Mouse (Mus musculus): ENCODE data around the gene Clmp.

Clmp gene

GRCm38 (mm10) chr9:40724978-40725377, 39.2 kb downstream of the Clmp start:
- in situ Hi-C loops (cut with MboI; ENCODE audit: low pct_unique_long_range_greater_than_20kb in 1 of 2, low sequenced_read_pairs in 2 of 2, unreplicated experiment in 1 of 2): no loop called here

GRCm38 (mm10) chr9:40727140-40727823, 41.5 kb downstream of the Clmp start:
- in situ Hi-C loops (cut with MboI; ENCODE audit: low pct_unique_long_range_greater_than_20kb in 1 of 2, low sequenced_read_pairs in 2 of 2, unreplicated experiment in 1 of 2): no loop called here

DNA sequence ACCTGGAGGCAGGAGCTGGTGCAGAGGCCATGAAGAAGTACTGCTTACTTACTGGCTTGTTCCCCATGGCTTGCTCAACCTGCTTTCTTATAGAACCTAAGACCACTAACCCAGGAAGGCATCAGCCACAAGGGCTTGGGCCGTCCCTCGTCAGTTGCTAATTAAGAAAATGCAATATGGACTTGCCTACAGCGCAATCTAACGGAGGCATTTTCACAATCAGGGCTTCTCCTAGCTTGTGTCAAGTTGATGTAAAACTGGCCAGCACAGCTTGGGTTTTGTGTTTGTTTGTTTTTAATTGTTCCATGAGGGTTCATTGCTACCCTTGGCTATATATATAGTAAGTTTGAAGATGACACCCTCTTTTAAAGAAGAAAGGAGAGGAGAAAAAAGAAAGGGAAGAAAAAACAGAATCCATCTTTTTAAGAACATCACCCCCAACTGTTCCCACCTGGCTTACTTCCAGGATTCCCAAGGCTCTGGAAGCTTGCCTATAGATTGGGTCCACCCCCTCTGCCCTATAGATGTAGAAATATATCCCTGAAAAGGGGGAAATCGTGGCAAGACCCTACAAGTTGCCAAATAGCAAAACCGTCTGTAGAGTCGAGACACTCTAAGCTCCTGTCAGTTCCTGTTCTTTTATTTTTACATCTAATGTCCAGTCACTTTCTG, 42.2 kb downstream of the Clmp start:
- in situ Hi-C loops (cut with MboI; ENCODE audit: low pct_unique_long_range_greater_than_20kb in 1 of 2, low sequenced_read_pairs in 2 of 2, unreplicated experiment in 1 of 2): no loop called here

DNA sequence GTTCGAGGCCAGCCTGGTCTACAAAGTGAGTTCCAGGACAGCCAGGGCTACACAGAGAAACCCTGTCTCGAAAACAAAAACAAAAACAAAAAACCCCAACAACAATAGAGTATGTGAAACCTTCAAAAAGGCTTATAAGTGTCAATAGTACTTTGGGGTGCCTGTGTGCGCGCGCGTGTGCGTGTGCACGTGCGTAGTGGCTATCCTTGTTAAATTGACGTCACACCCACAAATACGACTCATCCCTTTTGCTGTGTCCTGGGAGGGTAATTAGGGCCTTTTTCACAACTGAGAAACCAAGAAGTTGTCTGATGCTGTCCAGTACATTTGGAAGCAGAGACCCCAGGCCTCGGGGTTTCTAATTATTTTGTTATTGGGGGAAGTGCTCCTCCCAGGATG, 44.5 kb downstream of the Clmp start:
- in situ Hi-C loops (cut with MboI; ENCODE audit: low pct_unique_long_range_greater_than_20kb in 1 of 2, low sequenced_read_pairs in 2 of 2, unreplicated experiment in 1 of 2): no loop called here

GRCm38 (mm10) chr9:40730701-40731590, 45.2 kb downstream of the Clmp start:
- in situ Hi-C loops (cut with MboI; ENCODE audit: low pct_unique_long_range_greater_than_20kb in 1 of 2, low sequenced_read_pairs in 2 of 2, unreplicated experiment in 1 of 2): no loop called here

DNA sequence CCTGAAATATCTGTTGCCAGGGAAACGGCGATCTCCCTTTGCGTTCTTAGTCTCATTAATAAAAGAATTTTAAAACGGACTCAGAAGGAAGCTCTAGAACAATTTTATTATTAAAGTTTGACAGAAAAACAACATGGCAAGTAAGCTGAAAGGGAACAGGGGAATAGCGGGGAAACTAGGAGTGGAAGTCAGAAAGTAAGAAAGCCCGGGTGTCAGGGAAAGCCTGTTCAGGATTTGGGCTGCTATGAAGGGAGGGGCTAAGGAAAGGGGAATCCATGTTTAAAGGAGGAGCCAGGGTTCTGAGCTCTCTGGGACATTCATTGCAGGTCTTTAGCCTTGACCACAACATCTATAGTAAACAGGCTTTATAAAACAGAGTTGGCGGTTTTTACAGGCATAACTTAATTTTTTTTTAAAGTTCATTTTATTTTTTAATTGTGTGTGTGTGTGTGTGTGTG, 45.9 kb downstream of the Clmp start:
- in situ Hi-C loops (cut with MboI; ENCODE audit: low pct_unique_long_range_greater_than_20kb in 1 of 2, low sequenced_read_pairs in 2 of 2, unreplicated experiment in 1 of 2): no loop called here

DNA sequence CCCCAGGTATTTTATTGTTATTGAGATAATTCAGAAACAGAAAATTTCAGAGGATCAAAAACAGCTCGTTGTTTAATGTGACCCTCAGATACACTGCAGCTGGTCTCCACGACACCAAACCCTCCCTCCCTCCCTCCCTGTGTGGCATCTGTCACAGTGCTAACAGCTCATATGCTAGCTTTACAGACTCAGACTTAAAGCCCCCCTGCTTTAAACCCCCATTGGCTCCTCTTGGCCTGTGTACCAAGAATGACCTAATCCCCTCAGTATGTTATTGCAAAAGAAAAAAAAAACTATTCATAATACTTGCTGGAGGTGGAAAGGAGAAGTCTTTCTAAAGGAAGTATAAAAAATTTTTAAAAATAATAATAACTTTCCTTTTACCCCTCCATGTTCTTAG, 46.5 kb downstream of the Clmp start:
- in situ Hi-C loops (cut with MboI; ENCODE audit: low pct_unique_long_range_greater_than_20kb in 1 of 2, low sequenced_read_pairs in 2 of 2, unreplicated experiment in 1 of 2): no loop called here

- in situ Hi-C loops (cut with MboI; ENCODE audit: low pct_unique_long_range_greater_than_20kb in 1 of 2, low sequenced_read_pairs in 2 of 2, unreplicated experiment in 1 of 2): no loop called here
These were observed 51.4 kb downstream of the Clmp start for GRCm38 (mm10) chr9:40737117-40737516.

DNA sequence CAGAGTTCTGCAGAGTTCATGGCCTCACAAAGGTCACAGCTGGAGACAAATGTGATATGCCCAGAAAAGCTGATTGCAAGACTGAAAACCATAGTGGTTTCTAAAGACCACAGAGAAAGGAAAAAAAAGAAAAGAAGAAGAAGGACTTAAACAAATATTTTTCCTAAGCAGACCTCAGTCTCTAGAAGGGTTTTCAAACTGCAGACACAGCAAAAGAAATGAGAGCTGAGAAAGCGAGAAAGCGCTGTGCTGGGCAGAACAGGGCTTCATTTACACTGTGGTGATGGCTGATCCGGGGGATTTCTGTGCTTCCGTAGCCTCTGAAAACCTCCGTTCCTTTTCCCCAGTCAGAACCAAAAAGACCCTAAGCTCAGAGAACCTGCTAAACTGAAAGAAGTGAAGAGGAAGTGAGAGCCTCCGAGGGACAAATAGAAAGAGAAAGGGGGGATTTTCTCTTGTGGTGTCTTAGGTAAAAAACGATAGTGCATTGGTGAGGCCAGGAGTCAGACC, 57.8 kb downstream of the Clmp start:
- in situ Hi-C loops (cut with MboI; ENCODE audit: low pct_unique_long_range_greater_than_20kb in 1 of 2, low sequenced_read_pairs in 2 of 2, unreplicated experiment in 1 of 2): no loop called here

GRCm38 (mm10) chr9:40744233-40744632, 58.5 kb downstream of the Clmp start:
- in situ Hi-C loops (cut with MboI; ENCODE audit: low pct_unique_long_range_greater_than_20kb in 1 of 2, low sequenced_read_pairs in 2 of 2, unreplicated experiment in 1 of 2): no loop called here

DNA sequence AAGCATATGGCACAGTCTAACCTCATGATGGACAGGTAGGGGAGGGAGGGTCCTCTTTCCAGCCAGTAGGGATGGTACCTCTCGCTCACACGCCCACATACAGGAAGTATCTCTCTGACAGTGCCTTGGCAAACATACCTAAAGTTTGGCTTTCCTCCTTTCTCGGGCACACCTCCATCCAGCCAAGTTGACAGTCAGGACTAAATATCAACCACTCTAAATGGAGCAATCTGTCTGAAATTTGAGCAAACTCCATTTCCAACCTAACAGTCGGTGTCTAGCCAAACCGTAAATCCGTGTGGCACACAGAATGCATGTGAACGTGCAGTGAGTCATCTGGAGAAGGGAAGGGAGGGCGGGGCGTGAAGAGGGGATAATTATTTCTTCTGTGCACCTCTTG, 61.0 kb downstream of the Clmp start:
- in situ Hi-C loops (cut with MboI; ENCODE audit: low pct_unique_long_range_greater_than_20kb in 1 of 2, low sequenced_read_pairs in 2 of 2, unreplicated experiment in 1 of 2): no loop called here

DNA sequence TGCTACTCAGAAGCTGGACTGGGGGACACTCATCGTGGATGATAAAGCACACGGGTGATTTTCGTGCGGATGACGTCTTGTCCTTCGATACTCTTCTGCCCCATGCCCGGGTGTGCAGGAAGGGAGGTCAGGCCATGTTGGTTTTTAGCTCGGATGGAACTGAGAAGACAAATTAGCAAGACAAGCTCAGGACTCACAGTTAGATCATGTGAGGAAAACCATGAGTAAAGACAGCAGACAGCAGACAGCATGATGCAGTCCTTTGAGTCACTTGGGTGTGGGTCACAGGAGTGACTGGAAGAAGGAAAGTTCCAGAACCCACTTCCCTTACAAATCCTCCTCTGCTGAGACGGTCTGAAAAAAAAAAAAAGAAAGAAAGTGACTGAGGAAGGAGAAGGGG, 61.5 kb downstream of the Clmp start:
- in situ Hi-C loops (cut with MboI; ENCODE audit: low pct_unique_long_range_greater_than_20kb in 1 of 2, low sequenced_read_pairs in 2 of 2, unreplicated experiment in 1 of 2): no loop called here

DNA sequence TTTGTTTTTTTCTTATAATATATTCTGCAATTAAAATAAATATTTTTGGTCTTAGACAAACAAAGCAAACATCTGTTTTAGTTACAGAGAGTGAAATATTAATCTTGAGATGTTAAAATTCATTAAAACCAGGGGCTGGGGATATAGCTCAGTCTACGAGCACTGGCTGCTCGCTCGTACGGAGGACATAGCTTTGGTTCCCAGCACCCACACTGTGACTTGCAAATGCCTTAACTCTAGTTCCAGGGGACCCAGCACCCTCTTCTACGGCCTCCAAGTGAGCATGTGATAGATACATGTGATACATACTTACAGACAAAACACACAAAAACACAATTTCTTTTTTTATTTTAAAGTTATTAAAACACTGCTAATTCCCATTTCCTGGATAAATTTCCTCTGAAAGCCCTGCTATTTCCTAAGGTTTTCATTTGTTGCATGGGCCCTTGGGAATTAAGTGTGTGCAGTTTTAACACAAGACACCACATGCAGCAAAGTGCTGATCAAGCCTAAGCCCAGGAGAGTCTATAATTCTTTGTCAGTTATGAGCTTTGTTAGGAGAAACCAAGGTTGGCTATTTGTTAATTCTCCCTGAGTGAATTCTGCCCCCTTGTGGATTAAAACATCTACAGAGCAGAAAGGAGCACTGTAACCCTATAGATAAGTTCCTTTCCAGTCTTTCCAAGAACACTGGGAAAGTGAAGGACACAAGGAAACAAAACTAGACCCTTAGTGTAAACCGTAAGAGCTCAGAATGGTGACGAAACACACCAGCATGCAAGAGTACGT, 64.3 kb downstream of the Clmp start:
- in situ Hi-C loops (cut with MboI; ENCODE audit: low pct_unique_long_range_greater_than_20kb in 1 of 2, low sequenced_read_pairs in 2 of 2, unreplicated experiment in 1 of 2): loop anchor here (5.0 to 25.0 kb wide), 2 partner anchors 123 to 338 kb away; no protein-coding TSS in a partner anchor

DNA sequence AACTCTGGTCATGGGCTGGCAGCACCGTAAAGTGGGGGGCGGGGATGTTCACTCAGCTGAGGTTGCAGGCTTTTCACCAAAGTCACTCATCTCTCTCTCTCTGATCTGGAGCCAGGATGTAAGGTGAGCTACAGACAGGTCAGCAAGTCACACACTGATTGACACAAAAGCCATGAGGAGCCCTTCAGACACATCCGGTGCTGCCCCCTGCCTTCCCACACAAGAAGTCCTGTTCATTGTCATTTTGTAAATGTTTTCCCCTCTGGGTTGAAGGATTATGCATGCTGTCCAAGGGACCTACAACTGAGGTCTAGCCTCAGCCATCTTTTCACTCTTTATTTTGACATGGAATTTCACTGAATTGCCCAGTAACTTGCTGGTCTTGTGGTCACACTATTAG, 66.0 kb downstream of the Clmp start:
- in situ Hi-C loops (cut with MboI; ENCODE audit: low pct_unique_long_range_greater_than_20kb in 1 of 2, low sequenced_read_pairs in 2 of 2, unreplicated experiment in 1 of 2): loop anchor here (5.0 to 25.0 kb wide), 2 partner anchors 124 to 339 kb away; no protein-coding TSS in a partner anchor

DNA sequence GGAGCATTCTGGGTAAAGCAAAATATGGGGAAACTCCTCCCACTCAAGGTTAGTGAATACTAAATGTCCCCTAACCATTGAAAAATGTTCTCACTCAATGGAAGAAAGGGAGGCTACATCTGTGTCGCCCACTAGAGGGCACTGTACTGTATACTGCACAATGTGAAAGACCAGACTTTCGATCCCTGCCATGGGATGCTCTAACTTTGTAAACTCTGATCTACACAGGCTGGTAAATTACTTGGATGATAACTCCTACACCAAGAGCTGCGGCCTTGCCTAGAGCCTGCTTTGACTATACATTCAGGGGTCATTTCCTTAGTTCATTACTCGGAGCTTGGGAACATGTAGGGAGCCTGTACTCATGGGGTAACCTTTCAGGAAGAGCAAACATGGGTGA, 70.6 kb downstream of the Clmp start:
- in situ Hi-C loops (cut with MboI; ENCODE audit: low pct_unique_long_range_greater_than_20kb in 1 of 2, low sequenced_read_pairs in 2 of 2, unreplicated experiment in 1 of 2): loop anchor here in 1 of 2 experiments (25.0 kb wide), 1 partner anchor 344 kb away; no protein-coding TSS in a partner anchor

DNA sequence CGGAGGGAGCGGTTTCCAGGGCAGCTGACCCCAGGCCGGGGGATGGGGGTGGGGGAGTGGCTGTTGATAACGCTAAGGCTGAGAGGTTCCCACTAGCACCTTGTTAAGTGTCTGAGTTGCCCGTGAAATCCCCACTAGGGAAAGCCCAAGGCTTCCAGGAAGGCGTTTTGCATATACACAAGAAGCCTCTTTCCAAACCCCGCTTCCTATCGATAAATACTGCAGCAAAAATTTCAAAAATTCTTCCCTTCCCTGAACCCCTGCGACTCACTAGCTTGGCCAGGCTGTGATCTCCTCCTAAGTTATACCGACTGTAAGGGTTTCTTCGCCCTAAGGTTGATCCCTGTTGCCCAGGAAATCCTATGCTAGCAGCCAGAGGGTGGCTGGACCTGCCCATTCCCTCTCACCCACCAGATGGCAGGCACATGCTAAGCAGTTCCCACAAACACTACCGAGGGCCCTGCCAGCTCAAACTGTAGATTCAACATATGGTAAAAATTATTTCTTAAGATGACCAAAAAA, 71.4 kb downstream of the Clmp start:
- in situ Hi-C loops (cut with MboI; ENCODE audit: low pct_unique_long_range_greater_than_20kb in 1 of 2, low sequenced_read_pairs in 2 of 2, unreplicated experiment in 1 of 2): loop anchor here in 1 of 2 experiments (25.0 kb wide), 1 partner anchor 345 kb away; no protein-coding TSS in a partner anchor

GRCm38 (mm10) chr9:40757685-40758270, 72.0 kb downstream of the Clmp start:
- in situ Hi-C loops (cut with MboI; ENCODE audit: low pct_unique_long_range_greater_than_20kb in 1 of 2, low sequenced_read_pairs in 2 of 2, unreplicated experiment in 1 of 2): loop anchor here in 1 of 2 experiments (25.0 kb wide), 1 partner anchor 345 kb away; no protein-coding TSS in a partner anchor
